Mouse (Mus musculus): Measurements from ENCODE around the gene Syce2.

Syce2 gene

GRCm38 (mm10) chr8:84845355-84846093, 26.4 kb upstream of the Syce2 start:
- peak; percentile 19 for DNase-seq

GRCm38 (mm10) chr8:84846094-84846721, 25.7 kb upstream of the Syce2 start:
- DNase-seq, result no peak

DNA sequence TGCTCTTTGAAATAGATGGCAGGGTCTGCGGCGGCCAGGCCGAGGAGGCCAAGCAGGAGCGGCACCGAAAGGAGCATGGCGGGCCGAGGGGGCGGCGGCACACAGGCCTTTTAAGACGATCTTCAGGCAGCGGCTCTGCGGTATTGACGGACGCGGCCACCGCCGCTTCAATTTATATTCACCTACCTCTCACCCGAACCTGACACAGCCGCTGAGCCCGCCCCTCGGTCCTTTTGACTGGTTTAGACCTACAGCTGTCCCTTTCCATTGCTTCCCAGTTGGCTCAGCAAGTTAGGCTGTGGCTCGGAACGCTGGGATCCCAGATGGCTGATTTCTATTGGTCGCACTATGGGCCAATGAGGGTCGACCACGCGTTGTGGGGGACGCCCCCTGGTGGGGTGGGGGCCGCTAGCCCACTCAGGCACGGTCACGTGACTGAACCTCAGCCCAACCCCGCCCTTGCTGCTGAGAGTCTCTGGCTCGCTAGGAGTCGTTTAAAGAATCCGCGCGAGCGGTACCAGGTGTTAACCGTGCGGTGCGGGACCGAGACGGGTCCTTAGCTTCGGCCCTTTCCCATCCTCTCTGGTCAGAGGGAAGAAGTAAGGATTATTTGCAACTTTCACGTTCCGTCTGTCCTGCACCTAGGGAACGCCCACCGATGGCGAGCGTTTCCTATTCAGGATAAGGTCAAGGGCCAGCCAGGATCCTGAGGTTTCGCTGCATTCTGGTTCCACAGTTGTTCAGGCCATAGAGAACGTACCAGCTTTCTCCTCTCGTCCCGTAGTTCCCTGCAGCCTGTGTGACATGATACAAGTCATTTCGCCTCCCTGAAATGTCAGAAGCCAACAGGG, 25.0 kb upstream of the Syce2 start, which contains the start of gene Calr:
TSS of gene Calr (minus strand) at position 213 of the 851 bp plus-strand sequence.
- peak; percentile 100 for DNase-seq

GRCm38 (mm10) chr8:84847684-84848435, 24.1 kb upstream of the Syce2 start:
- peak; percentile 42 for DNase-seq

GRCm38 (mm10) chr8:84856434-84856833, 15.5 kb upstream of the Syce2 start:
- DNase-seq, result no peak

DNA sequence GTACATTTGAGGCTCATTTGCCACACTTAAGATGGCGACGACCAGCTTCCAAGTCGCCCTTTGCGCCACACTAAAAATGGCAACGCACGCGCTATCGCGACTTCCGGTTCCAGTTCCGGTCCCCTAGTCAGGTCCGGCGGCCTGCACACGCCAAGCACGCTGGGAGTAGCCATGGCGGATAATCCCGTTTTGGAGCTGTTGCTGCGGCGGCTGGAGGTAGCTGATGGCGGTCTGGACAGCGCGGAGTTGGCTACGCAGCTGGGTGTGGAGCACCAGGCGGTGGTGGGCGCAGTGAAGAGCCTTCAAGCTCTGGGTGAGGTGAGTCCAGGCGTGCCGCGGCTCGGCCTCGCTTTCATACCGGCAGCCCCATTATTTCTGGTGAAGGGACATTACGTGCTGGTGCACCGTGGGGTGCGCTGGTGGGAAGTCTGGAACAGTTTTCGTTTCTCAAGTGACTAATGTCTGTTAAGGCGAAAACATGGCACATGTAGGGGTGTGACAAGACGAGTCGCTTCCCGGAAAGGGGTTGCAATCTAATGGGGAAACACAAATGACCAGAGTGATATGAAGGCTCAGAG, 15.0 kb upstream of the Syce2 start, which contains the start of gene Farsa:
TSS of gene Farsa (plus strand) at position 126 of the 578 bp plus-strand sequence.
- peak; percentile 90 for DNase-seq

DNA sequence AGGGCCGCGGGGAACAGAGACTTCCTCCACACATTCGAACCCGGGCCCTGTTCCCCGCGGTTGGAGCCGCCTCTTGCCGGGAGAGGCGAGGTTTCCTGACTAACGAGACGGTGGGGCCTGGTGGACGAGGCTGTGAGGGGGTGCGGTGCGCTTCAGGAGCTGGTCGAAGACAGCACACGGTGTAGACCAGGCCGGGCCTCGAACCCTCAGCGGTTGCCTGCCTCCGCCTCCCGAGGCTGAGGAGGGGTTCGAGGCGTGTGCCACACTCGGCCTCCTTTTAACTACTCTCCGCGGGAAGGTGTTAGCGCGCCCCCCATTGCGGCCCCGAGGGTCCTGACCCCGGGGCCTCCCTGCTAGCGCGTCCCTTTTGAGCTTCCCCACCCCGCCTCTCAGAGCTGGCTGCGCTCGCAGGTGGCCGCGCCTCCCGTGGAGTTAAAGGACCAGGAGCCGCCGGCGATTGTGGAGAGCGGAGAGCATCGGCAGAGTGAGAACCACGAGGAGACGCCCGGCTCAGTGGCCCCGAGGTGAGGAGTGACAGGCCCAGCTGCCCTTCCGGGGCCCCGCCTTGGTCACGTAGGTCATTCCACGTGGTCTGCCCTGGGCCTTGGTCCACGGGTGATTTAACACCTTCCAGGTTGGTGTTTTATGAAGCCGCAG, 526 bp downstream of the Syce2 start:
- peak; percentile 37 for DNase-seq

DNA sequence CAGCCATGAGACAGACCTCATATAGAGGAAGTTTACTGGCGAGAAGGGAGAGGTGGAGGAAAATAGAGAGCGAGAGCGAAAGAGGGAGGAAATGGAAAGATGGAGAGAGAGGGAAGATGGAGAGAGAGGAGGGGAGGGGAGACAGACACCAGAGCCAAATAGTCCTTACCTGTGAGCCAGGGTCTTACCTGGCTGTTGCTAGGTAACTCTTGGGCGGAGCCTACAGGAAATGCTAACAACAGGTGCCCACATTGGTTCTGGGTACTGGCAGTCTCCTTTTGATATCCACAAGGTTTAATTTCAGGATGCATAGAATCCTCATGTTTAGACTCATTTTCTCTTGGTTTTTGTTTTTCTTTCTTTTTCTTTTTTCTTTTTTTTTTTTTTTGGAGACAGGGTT, 1.1 kb downstream of the Syce2 start:
- DNase-seq, result no peak

GRCm38 (mm10) chr8:84874339-84874738, 2.4 kb downstream of the Syce2 start:
- no peak for DNase-seq

- no peak for DNase-seq
Observed at GRCm38 (mm10) chr8:84877297-84878035, 5.6 kb downstream of the Syce2 start.

GRCm38 (mm10) chr8:84878915-84879314, 7.0 kb downstream of the Syce2 start:
- no peak for DNase-seq

- DNase-seq, result no peak
Observed at GRCm38 (mm10) chr8:84884728-84885127, 12.8 kb downstream of the Syce2 start.

GRCm38 (mm10) chr8:84888280-84888679, 16.4 kb downstream of the Syce2 start:
- DNase-seq, result no peak

GRCm38 (mm10) chr8:84889141-84889540, 17.2 kb downstream of the Syce2 start:
- DNase-seq, result no peak

- DNase-seq, result no peak
Observed at GRCm38 (mm10) chr8:84892993-84893708, 21.2 kb downstream of the Syce2 start.

DNA sequence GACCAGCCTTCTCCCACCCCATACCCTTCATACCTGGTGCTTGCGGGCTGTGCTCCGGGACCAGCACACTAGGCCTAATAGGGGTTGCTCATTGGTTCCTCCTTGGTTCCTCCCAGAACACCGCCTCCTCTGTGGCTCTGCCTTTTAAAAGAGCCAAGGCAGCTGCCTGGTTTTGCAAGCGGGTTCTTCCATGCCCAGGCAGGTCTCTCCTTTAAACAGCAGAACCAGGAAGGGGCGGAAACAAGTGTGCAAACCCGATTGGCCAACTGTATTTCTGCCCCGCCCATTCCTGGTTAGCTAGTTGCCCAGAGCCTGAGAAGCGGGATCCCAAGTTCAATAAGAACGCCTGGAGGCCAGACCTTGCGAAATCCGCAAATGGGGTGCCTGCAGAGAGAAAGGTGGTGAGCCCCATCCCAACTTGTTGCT, 21.8 kb downstream of the Syce2 start, which contains the start of gene Gcdh:
TSS of gene Gcdh (minus strand) at position 213 of the 426 bp plus-strand sequence.
- DNase-seq, result peak; percentile 86

DNA sequence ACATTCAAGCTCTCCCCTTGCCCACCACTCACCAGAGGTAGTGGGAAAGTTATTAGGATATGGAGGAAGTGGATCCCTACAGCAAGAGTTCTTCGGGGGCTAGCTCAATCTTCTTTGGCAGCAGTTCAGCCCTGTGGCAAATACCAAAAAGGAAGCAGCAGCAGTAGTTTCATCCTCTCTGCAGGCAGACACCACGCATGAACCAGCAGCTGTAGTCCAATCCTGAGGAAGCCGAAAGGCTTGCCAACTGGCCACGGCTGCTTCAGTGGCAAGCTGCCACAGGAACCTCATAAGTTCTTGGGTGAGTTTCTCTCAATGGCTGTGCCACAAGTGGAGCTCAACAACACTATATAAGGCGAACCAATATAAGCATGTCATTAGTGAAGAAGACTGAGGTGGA, 24.1 kb downstream of the Syce2 start:
- no peak for DNase-seq

- no peak for DNase-seq
Observed at GRCm38 (mm10) chr8:84901071-84901470, 29.2 kb downstream of the Syce2 start.

- DNase-seq, result no peak
Observed at GRCm38 (mm10) chr8:84901752-84902151, 29.8 kb downstream of the Syce2 start, which contains the start of gene Klf1. Klf1 (plus strand) TSS chr8:84901928.

DNA sequence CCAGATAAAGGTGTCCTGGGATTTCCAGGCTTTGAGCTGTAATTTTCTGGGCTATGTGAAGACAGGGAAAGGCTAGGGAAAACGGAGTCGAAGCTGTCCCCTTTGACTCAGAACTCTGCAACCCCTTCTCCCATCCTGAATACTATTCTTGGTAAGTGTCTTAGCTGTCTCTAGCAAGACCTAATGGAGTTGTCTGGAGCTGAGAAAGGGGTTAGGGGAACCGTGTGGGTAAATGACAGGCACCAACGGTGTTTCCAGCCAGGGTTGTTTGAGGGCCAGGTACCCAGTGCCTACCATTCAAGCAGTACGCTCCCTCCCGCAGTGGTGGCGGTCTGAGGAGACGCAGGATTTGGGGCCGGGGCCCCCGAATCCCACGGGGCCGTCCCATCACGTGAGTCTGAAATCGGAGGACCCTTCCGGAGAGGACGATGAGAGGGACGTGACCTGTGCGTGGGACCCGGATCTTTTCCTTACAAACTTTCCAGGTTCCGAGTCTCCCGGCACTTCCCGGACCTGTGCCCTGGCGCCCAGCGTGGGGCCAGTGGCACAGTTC, 30.5 kb downstream of the Syce2 start:
- DNase-seq, result no peak
